Mouse (Mus musculus) layer of hippocampus, postnatal 10 days (tissue): ENCODE measurements at regions not wholly inside any gene's neighbourhood (a gene's known extent, or its start where the extent isn't known, plus 50 kb on each side); places are given as distances from the start of the nearest gene placed in this dataset.

Experiments
- DNase-seq, 2 experiments: peaks; one replicate each; pipeline ENCODE4 v3.0.0; 2021; ENCODE audit warnings: low spot score in 2 of 2

DNA sequence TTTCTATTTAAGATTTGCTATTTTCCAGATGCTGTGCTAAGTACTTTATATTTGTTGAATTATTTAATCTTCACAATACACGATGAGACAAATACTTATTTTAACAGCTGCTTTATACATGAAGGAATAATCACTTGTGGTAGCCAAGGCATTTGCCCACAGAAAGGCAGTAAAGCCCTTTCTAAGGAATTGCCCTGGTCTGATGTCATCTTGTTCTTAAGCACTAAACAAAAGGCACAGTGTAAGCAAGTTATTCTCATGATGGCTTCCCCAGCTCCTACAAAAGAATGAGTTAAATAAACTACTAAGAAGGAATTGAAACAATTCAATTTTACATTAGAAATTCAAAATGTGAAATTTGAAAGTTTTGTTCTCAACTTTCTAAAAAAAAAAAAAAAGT lies 358.8 kb downstream of the Cenpc1 start:
- no peak for DNase-seq

DNA sequence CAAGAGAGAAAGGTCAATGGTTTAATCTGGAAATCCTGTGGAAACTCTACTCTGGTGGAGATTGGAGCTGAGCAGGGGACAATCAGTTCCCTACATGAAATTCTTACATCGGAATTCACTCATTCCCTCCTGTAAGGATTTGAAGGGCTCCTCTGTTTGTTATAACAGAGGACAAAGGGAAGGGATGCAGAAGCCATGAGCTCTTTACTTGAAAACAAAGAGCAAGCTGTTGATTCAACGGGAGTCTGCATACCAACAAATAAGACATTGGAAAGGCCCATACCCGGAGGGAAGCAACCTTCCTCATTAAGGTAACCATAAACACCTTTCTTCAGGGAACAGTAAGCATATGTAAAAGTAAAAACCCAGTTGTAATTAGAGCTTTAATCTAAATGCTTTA lies 359.3 kb downstream of the Cenpc1 start:
- no peak for DNase-seq

DNA sequence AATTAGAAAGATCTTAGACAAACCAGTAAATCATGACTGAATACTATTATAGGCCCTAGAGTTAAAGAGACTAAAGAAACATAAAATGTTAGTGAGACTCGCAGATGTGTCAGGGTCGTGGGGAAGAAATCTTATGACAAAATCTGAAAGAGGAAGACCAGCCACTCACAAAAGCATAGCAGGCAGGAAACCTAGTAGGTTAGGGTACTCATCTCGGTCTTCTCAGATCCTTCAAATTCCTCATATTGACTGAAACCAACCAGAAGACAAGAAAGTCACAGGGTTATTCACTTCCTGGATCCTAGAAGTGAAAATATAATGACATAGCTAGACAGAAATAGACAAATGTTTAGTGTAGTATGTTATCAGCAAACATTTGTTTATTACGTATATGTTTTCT lies 387.5 kb downstream of the Cenpc1 start:
- DNase-seq = no peak

DNA sequence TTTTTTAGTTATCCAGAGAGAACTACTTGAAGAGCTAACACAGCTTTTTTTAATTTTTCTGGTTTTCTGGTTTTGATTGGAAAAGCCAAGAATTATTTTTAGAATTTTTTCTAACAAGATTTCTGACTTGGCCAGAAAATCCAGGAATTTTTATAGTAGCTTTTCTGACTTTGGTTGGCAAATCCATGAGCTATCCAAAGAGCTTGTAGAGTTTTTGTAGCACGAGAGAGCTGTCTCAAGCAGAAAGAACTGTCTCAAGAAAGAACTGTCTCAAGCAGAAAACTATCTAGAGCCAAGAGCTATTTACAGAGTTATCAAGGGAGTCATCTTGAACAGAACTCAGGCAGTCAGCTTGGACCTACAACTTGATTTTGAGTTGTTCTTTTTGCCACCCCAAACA lies 394.3 kb downstream of the Cenpc1 start:
- DNase-seq = no peak

DNA sequence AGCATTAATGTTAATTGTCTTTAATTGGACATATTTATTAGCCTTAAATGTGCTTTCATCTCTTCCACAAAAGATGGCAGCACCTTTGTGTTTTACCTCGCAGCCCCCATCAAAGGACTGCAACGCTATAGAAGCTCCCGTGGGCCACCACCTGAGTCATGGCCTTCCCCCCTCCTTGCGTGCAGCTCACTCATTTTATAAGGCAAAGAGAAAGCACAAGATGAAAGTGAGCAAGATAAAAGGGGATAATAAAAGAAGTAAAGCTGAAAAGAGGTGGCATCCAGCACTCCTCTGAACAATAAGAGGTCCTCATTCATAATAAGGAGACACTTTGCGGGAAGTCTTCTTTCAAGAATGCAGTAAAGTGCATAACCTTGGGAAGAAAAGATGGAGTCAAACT lies 403.9 kb downstream of the Cenpc1 start:
- DNase-seq = no peak

DNA sequence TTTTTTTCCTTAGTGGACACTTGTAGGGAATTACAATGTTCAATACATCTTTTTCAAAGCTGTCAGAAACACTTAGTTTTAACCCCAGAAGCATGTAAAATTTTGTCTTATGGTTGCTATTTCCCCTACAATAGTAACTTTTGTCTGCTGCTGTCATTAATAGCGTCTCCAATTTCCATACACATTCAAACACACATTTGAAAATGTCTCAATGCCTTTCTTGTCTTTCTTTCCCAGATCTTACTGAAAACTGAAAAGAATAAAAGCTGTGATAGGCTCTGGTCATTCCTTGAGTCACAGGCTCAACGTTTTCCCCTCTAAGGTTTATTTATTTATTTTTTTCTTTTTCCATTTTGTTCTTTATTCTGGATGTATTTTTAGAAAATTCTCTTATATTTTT lies 444.3 kb downstream of the Cenpc1 start:
- no peak for DNase-seq

DNA sequence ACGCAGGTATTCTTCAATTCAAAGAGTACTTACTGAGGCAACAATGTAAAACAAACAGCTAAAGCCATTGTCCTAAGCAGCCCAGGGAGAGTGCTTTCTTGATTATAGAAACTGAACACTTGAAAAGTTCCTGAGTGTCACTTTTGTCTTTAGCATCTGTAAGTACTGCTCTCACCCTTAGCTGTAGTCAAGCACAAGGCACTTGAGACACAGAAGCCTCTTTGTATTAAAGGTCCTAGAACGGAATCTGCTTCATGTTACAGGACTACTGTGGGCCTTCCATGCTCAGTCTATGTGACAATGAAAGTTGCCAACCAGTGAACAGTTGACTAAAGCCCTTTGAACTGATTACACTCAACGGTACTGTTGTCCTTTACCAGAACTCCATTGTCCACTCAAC lies 450.6 kb downstream of the Cenpc1 start:
- DNase-seq = no peak

DNA sequence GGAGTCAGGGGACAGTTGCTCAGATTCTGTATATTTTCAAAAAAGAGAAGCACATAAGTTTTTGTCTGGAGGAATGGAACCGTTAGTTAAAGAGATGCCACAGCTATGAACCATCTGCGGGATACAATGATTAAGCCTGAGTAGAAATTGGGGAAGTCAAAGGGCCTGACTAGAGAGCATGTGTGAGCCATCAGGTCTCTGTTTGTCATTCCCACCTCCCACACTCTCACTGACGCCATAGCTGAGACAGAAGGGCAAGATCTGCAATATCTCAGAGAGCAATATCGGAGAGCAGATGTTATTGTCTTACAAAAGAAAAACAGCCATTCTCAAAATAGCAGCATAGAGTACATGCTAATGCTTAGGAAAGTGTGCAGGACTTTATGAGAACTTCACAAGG lies 452.8 kb downstream of the Cenpc1 start:
- DNase-seq = no peak

DNA sequence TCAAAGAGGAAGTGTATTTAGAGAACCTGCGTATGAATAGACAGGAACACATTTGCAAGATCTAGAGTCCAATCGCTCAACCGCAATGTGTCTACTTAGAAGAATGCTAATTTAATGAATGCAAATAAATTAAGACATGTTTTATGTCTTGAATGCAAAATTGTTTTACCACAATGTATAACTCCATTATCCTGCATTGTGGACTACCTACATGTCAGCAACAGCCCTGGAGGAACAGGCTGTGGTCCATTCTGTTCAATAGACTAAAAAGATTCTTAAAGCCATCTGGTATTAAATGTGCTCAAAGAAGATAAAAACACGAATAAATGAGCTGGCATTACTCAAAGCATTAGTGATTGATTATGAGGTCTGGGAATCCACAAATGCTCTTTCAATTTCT lies 456.3 kb downstream of the Cenpc1 start:
- no peak for DNase-seq

DNA sequence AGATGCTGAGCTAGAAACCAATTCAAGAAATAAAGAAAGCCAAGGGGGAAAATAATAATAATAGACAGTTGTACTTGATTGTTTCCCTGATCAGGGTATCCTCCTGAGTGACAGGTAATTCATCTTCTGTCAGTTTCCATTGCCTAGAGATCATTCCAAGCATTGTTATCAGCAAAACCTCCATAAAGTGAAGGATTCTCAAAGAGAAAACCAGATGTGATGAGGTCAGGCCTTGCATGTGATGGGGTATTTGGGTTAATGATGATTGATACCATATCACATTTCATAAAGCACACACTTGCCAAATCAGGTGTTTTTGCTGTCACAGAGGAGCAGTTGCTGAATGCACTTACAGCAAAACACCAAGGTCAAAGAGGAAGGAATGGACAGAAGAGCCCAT lies 467.2 kb downstream of the Cenpc1 start:
- DNase-seq = no peak

DNA sequence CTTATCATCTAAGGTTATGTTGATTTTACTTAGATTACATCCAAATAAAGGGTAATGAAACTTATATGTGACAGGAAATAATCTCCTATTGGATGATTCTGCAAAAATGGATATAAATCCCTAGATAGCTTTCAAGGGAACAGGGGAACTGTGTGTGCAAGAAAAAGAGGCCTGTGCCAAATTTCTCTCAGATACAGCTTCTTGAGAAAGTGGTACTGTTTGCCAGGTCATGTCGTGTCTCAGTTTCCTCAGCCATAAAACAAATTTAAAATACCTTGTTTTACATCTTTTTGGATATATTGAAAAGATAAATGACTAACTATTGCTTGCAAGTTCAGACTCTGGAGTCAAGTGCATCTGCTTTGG lies 470.3 kb downstream of the Cenpc1 start:
- DNase-seq = no peak

DNA sequence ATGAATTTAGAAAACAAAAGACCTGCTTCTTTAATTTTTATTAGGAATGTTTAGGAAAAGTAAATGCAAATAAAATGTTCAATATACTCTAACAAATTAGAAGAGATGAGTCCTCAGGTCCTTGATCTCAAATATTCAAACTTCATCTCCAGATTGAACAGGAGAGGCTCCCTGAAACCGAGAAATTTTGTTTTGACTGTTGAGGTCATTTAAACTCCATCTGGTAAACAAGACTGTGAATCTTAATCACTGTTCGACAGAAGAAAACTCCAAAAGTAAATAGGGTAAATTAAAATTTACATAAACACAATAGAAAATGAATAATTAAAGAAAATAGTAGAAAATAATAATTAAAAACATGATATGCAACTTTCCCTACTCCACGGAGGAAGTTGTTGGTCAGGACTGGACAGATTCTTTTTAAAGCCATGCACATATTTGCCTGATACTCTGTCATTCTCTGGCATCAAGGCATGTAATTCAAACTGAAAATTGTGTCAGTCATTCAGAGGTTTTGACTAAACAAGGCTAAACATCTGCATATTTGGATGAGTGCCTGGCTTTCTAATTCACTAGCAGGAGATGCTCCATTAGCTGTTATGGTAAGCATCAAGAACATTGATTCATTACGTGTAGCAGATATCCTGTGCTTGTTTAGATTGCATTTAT lies 470.8 kb downstream of the Cenpc1 start:
- DNase-seq = no peak

DNA sequence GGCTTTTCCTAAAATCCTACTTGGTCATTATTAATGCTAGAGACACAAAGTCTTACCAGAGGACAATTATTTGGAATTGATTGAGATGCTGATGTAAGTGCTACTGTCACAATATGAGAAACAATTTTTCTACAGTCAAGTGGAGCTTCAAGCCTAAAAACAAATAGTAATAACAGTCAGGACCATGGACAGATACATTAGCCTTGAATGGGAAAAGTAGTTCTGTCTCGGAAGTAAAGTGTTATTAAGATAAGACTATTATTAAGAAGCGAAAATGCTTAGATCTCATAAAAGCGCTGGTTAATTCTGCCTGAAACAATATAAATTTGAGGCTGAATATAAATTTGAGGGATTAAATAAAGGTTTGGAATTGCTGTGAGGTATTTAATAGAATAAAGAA lies 473.1 kb downstream of the Cenpc1 start:
- no peak for DNase-seq

DNA sequence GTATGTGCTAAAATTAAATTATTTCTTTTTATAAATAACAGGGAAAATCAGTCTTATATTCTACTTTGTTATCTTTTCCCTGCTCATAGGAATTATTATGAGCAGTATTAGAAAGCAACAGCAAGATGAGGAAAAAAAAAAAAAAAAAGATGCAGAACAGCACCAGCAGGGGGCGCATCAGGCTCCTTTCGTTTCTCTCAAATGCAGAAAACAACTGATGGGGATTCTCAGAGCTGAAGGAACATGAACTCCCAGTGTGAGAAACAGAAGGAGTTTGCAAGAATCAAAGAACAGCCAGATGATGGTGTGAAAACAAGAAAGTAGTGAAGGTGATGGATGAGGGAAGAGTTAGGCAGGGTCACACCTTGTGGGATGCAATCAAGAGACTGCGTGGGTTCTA lies 478.7 kb downstream of the Cenpc1 start:
- peak; percentile 44 to 60 for DNase-seq

DNA sequence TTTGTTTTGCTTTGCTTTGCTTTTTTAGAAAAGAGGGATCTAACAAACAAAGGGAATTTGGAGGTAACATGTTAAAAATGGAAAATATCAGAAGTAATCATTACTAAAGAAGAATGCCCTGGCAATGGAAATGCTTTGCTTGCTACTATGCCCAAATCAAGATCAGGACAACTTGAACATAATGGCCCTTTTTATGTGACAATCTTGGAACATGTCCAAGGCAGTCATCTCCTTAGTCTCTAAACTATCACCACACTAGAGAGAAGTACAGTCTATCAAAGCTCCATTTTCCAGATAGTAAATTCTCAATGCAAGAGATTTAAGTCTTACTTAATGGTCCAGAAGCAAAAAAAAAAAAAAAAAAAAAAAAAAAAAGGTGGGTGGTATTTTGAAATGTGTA lies 492.9 kb downstream of the Cenpc1 start:
- DNase-seq = no peak

DNA sequence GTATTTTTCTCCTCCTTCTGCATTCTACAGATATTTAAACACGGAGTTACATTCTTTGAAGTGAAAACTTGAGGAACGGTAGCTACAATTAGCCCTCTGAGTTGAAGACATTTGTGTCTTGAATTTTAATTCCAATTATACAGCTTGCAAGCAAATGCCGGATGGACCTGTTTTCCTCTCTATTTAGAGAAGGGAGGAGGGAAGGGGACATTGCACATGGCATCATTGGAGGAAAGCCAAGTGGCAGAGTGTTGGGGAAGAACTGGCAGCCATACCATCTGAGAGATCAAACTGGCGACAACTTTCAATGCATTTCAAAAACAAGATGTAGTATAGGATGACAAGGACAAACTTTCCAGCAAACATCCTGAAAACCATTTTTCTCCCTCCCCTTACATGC lies 493.4 kb downstream of the Cenpc1 start:
- DNase-seq = peak; percentile 44 to 55

DNA sequence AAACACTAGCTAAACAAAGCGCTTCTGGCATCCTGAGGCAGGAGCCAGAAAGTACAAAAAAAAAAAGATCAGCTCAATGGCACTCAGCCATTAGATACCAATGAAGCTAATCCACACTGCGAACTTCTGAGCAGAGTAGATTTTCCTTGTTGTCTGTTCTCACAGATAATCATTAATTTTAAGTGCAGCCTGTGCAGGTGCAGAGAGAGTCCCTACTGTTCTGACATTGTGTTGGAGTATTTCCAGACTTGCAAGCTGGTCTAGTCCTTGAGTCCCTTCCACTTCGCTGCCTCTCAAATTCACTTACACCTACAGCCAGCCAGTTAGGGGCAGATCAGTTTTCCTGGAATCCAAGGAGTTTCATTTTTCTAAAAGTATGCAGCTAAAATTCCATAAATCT lies 494.0 kb downstream of the Cenpc1 start:
- DNase-seq = peak; percentile 16 to 32

DNA sequence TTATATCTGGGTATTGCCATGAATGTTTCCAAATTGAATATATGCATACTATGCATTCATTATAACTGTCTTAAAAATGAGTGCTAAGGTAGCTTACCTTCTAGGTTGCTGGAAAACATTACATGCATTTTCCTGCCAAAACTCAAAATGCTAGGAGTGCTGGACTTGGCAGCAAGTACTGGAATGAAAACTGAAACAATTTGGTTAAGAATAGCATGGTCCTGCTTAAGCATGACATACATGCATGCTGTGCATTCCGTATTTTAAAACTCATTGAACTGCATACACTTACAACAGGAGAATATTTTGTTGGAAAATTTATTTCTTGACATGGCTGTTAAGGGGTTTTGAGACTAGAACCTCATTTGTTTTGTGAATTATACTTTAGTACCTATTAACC lies 529.1 kb downstream of the Cenpc1 start:
- no peak for DNase-seq

DNA sequence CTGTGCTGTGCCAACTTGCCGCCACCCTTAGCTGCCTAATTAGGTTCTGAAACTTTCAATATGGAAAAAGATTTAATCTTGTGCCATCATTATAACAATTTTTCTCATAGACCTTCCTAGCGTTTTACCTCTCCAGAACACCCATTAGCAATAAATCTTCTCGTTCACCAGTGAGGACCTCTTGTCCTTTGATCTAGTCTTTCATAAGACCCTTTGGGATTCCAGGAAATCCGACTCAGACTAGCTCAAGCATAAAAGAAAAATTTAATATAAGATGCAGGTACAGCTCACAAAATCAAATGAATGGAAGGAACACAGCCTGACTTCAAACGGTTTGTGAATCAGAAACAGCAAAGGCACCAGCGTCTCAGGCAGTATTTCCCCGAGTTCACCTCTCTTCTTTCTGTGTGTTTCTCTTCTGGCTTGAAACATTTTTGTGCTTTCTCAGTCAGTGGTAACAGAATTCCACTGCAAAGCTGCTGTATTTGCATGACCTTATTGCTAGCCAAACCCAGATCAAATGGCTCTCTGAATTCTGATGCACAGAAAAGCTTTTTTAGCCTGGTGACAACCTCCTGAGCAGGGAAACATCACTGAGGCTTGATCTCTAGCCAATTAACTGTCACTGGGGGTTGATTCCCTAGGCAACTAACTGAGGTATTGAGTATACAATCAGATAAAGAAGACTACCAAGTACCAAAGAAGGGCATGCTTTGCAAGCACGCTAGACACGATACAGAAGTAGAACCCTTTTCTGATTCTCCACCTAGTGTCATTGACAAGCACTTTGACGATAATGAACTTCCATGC lies 539.8 kb downstream of the Cenpc1 start:
- no peak for DNase-seq

DNA sequence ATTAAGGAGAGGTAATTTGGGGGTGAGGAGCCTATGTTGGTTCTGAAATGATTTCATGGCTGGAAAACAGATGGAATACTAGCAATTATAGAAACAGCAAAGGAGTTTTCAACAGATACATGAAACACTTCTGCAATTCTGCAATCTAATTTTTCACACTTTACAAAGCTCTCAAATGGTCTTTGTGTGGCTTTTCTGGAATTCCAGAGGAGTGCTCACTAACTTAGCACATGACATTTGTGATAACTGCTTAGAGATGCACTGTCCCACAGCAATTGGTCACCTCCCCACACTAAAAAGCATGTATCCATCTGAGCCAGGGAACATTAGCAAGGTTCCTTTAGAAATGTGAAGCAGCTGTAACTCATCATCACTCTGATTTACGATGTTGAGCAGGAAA lies 560.1 kb downstream of the Cenpc1 start:
- no peak for DNase-seq

DNA sequence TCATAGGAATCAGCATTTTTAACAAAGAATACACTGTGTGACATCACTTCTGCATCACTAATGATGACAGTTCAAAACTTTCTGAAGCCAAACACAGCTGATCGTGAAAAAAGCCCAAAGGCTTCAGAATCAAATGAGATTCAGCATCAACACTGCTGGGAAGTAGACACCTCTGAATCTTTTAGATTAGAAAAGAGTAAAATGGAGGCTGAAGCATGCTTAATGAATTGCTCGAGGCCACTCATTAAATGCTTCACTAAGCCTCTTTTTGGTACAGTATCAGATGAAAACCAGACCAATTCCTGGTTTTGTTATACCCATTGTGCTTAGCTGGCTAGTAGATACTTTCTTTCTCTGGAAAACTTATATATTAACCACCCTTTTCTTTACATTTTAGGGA lies 568.1 kb downstream of the Cenpc1 start:
- no peak for DNase-seq

DNA sequence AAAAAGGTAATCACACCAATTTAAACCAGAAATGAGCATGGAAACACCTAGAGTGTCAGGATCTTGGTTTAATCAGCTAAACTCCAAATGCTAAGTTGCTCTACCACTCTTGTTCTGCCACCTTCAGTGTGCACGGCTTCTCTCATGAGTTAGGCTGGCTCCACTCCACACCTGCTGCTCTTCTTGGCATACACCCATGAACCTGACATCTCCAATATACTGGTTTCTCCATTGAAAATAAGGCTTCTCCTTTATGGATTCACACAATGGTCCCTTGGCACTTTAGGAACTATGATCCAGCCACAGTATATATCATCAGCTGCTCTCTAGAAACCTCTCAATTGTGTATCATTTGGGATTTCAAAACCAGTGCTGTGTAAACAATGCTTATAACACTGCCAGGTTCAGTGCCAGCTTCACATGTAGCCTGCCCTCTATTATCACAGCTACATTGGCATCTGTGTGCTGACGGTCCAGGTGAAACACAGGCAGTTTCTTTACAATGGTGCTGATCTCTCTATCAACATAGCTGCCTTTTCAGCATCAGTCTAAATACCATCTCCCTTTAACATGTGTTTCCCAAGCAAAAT lies 579.6 kb downstream of the Cenpc1 start:
- DNase-seq = no peak

DNA sequence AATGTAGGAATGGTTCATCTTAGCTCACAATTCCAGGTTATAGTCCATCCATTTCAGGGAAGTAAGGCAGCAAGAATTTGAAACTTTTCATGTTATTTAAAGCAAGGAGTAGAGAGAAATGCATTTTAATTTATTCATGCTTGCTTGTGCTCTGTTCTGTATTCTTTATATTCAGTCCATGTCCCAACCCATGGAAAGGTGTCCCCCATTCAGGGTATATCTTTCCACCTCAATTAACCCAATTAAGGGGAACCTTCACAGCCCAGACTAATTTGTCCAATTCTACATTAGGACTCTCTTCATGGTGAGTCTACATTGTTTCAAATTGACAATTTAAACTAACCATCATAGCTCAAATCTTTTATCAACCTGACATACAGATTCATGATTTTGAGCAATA lies 580.2 kb downstream of the Cenpc1 start:
- no peak for DNase-seq
